Mouse (Mus musculus) limb, embryonic 14.5 days (tissue): Measurements from ENCODE around the gene Olfr711. TPM values are rescaled to one million over a fixed set of nuclear protein-coding genes. Genes with fewer than 3 reads are reported as not detected.
"Not testable (repeated sequence)": the region's sequence is repeated elsewhere in the genome, so short reads cannot be mapped to it uniquely, and the experiment has no call there.

ENCODE experiments used
- ATAC-seq: fragments of 200-750 bp; cut with Nextera tagmentation; 2 replicates; pipeline ENCODE4 v1.8.0; 2017; ENCODE audit warnings: low read depth, moderate number of reproducible peaks, moderate TSS enrichment; ENCODE audit not compliant: low FRiP score
- DNase-seq: peaks from one replicate; pipeline ENCODE4 v3.0.0-alpha.2; 2015; ENCODE audit warnings: low spot score
- H3K27ac ChIP-seq: fragments of 300-500 bp; sonication (generic); replicated peaks from 2 replicates; pipeline ENCODE4 v1.5.1; 2014; ENCODE audit warnings: low read depth, mild to moderate bottlenecking, low read length, moderate library complexity, mixed read lengths
- H3K27me3 ChIP-seq: fragments of 300-500 bp; sonication (generic); 2 replicates; pipeline ENCODE4 v1.6.1; 2014; ENCODE audit warnings: low read length, mixed read lengths; ENCODE audit not compliant: control insufficient read depth, insufficient read depth
- H3K36me3 ChIP-seq: fragments of 300-500 bp; sonication (generic); 2 replicates; pipeline ENCODE4 v1.6.1; 2014; ENCODE audit warnings: mild to moderate bottlenecking, low read length, moderate library complexity, mixed read lengths; ENCODE audit not compliant: control insufficient read depth, insufficient read depth
- H3K4me1 ChIP-seq: fragments of 300-500 bp; sonication (generic); 2 replicates; pipeline ENCODE4 v1.6.1; 2014; ENCODE audit warnings: antibody characterized with exemption, low read length, mixed read lengths; ENCODE audit not compliant: control insufficient read depth, insufficient read depth
- H3K4me2 ChIP-seq: fragments of 300-500 bp; sonication (generic); replicated peaks from 2 replicates; pipeline ENCODE4 v1.6.1; 2014; ENCODE audit warnings: low read depth, mild to moderate bottlenecking, low read length, moderate library complexity; ENCODE audit not compliant: severe bottlenecking
- H3K4me3 ChIP-seq: fragments of 300-500 bp; sonication (generic); replicated peaks from 2 replicates; pipeline ENCODE4 v1.5.1; 2014; ENCODE audit warnings: low read length
- H3K9ac ChIP-seq: fragments of 300-500 bp; sonication (generic); 2 replicates; pipeline ENCODE4 v1.6.1; 2014; ENCODE audit warnings: mild to moderate bottlenecking, low read depth, low read length, moderate library complexity; ENCODE audit not compliant: severe bottlenecking
- H3K9me3 ChIP-seq: fragments of 300-500 bp; sonication (generic); 2 replicates; pipeline ENCODE4 v1.6.1; 2016; ENCODE audit warnings: low read length; ENCODE audit not compliant: control insufficient read depth
- POLR2A ChIP-seq: fragments of 200-500 bp; IDR thresholded peaks from 2 replicates; pipeline ENCODE4 v1.8.0; 2012; ENCODE audit warnings: inconsistent platforms, mild to moderate bottlenecking, moderate library complexity, borderline replicate concordance; ENCODE audit not compliant: insufficient read depth, insufficient read length; ENCODE audit errors: extremely low read depth
- WGBS: fragments of 180-500 bp; shearing (Covaris S2); extraction: QIAGEN DNeasy Blood & Tissue Kit; methylation state at CpG from one replicate; pipeline ENCODE4 v1.1.7; 2014; 5-methylcytosine and 5-hydroxymethylcytosine counted together
- polyA plus RNA-seq, 2 experiments: library from polyadenylated mRNA; depleted of rRNA in 1 of 2; stranded (reverse) in 1 of 2; unstranded in 1 of 2; fragments of >200 nt; fragmentation: Nextera tagmentation in 1 of 2; extraction: Ambion mirVana in 1 of 2; gene quantifications; 2 replicates each; pipeline versions ENCODE4 v1.2.1 to v1.2.3; 2012 to 2014

Gene Olfr711
- polyA plus RNA-seq, 2 experiments, result not detected

GRCm38 (mm10) chr7:106963837-106964236, 11.4 kb downstream of the Olfr711 start, which contains the start of gene Olfr6:
Gene Olfr6, minus strand, starts transcription at chr7:106963937.
- H3K9ac ChIP-seq, result no peak within 1 kb of the TSS
- no peak within 1 kb of the TSS for H3K27ac ChIP-seq
- no peak for TF ChIP-seq POLR2A
- WGBS, result 71% methylated on average over 1 of the region's 1 CpGs
- no peak for DNase-seq
- no peaks in the 10 kb centered on the region for H3K27me3 ChIP-seq
- H3K4me2 ChIP-seq, result no peak within 1 kb of the TSS
- no peaks in the 10 kb centered on the region for H3K9me3 ChIP-seq
- no peaks in the 10 kb centered on the region for H3K4me1 ChIP-seq
- no peaks in the 10 kb centered on the region for H3K36me3 ChIP-seq
- ATAC-seq, result no peak
- no peak within 1 kb of the TSS for H3K4me3 ChIP-seq

DNA sequence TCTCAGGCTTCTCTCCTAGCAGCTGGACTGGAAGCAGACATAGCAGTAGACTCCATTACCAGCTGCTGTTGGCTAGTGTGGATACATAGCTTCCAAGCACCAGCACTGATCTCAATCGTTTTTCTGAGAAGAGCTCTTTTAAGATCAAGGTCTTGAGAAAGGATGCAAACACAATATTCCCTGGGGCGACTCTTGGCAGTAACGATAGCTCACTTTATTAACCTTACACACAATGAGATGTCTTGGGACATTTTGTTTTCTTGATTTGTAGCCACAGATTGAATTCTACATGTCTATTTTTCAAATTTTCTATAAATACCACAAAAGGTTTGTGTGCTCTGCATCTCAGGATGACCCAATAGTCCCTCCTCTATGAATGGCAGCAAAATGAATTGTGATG, 27.0 kb downstream of the Olfr711 start, which contains the start of gene Olfr710:
Olfr710 (minus strand) TSS at position 101 of the 400 bp plus-strand sequence.
- no peaks in the 10 kb centered on the region for H3K4me1 ChIP-seq
- no peak within 1 kb of the TSS for H3K9ac ChIP-seq
- no peak for DNase-seq

GRCm38 (mm10) chr7:106932119-106932518, 43.1 kb downstream of the Olfr711 start, which contains the start of gene Olfr709-ps1:
Gene Olfr709-ps1, minus strand, starts transcription at chr7:106932219.
- H3K4me2 ChIP-seq, result no peak within 1 kb of the TSS
- no peaks in the 10 kb centered on the region for H3K36me3 ChIP-seq
- H3K4me3 ChIP-seq, result no peak within 1 kb of the TSS
- no peak for TF ChIP-seq POLR2A
- ATAC-seq, result no peak
- no peaks in the 10 kb centered on the region for H3K4me1 ChIP-seq
- H3K9ac ChIP-seq, result no peak within 1 kb of the TSS
- no peak for DNase-seq
- H3K27me3 ChIP-seq, result no peaks in the 10 kb centered on the region
- H3K27ac ChIP-seq, result no peak within 1 kb of the TSS
- H3K9me3 ChIP-seq, result no peaks in the 10 kb centered on the region

More for the DNA sequence above, 27.0 kb downstream of the Olfr711 start, which contains the start of gene Olfr710:
- Histone ChIP-seq H3K9me3 (no peaks in the 10 kb centered on the region), H3K27me3 (no peaks in the 10 kb centered on the region), H3K4me2 (no peak within 1 kb of the TSS), H3K4me3 (no peak within 1 kb of the TSS), H3K36me3 (no peaks in the 10 kb centered on the region), H3K27ac (no peak within 1 kb of the TSS)
- no peak for TF ChIP-seq POLR2A
- ATAC-seq, result no peak
- WGBS, result 76% methylated on average over 3 of the region's 3 CpGs

DNA sequence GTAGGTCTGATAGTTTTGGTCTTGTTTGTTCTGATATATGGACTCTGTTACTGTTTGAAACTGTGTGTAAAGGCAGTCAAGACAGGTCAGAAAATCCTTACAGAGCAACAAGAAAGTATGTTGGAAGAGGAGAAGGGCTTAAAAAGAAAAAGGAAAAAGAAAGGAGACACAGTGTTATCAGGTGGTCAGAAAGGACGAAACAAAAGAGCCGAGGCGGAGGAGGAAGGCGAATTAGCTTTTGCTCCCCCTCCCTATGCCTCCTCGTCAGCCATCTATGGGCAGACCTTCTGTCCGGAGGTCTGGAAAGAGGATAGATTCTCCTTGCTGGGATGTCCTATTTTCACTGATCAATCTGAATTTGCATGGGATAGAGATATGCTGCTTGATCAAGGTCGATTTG, 54.3 kb downstream of the Olfr711 start:
- not testable (repeated sequence) for DNase-seq, H3K4me3 ChIP-seq, ATAC-seq, H3K9ac ChIP-seq, H3K4me2 ChIP-seq, H3K36me3 ChIP-seq, H3K9me3 ChIP-seq, H3K27ac ChIP-seq, H3K27me3 ChIP-seq, H3K4me1 ChIP-seq
- WGBS, result 89% methylated on average over 6 of the region's 7 CpGs

Other genes starting within 250 kb of the Olfr711 start
- gene Olfr697, start 233.0 kb downstream of the Olfr711 start, polyA plus RNA-seq (2012; rRNA removed), result not detected in 2 replicates
- gene Olfr697, start 233.0 kb downstream of the Olfr711 start, polyA plus RNA-seq (2014; fragmentation: Nextera tagmentation; extraction: Ambion mirVana), result not detected in 2 replicates
- not detected in 2 replicates for gene Olfr698, start 220.1 kb downstream of the Olfr711 start, polyA plus RNA-seq (2012; rRNA removed)
- gene Olfr698, start 220.1 kb downstream of the Olfr711 start, polyA plus RNA-seq (2014; fragmentation: Nextera tagmentation; extraction: Ambion mirVana), result not detected in 2 replicates
- gene Olfr699, start 182.3 kb downstream of the Olfr711 start, polyA plus RNA-seq (2012; rRNA removed), result not detected in 2 replicates
- gene Olfr699, start 182.3 kb downstream of the Olfr711 start, polyA plus RNA-seq (2014; fragmentation: Nextera tagmentation; extraction: Ambion mirVana), result not detected in 2 replicates
- not detected in 2 replicates for gene Olfr700, start 166.6 kb downstream of the Olfr711 start, polyA plus RNA-seq (2012; rRNA removed)
- not detected in 2 replicates for gene Olfr700, start 166.6 kb downstream of the Olfr711 start, polyA plus RNA-seq (2014; fragmentation: Nextera tagmentation; extraction: Ambion mirVana)
- 0.13 TPM in 1 of 2 replicates, not detected in the other for gene Olfr701, start 161.3 kb downstream of the Olfr711 start, polyA plus RNA-seq (2012; rRNA removed)
- not detected in 2 replicates for gene Olfr701, start 161.3 kb downstream of the Olfr711 start, polyA plus RNA-seq (2014; fragmentation: Nextera tagmentation; extraction: Ambion mirVana)
- gene Olfr702, start 141.6 kb downstream of the Olfr711 start, polyA plus RNA-seq (2012; rRNA removed), result not detected in 2 replicates
- not detected in 2 replicates for gene Olfr702, start 141.6 kb downstream of the Olfr711 start, polyA plus RNA-seq (2014; fragmentation: Nextera tagmentation; extraction: Ambion mirVana)
- not detected in 2 replicates for gene Olfr703, start 132.1 kb downstream of the Olfr711 start, polyA plus RNA-seq (2012; rRNA removed)
- gene Olfr703, start 132.1 kb downstream of the Olfr711 start, polyA plus RNA-seq (2014; fragmentation: Nextera tagmentation; extraction: Ambion mirVana), result not detected in 2 replicates
- gene Olfr704, start 112.3 kb downstream of the Olfr711 start, polyA plus RNA-seq (2012; rRNA removed), result not detected in 2 replicates
- gene Olfr704, start 112.3 kb downstream of the Olfr711 start, polyA plus RNA-seq (2014; fragmentation: Nextera tagmentation; extraction: Ambion mirVana), result not detected in 2 replicates
- gene Olfr705, start 98.6 kb downstream of the Olfr711 start, polyA plus RNA-seq (2012; rRNA removed), result not detected in 2 replicates
- gene Olfr705, start 98.6 kb downstream of the Olfr711 start, polyA plus RNA-seq (2014; fragmentation: Nextera tagmentation; extraction: Ambion mirVana), result not detected in 2 replicates
- gene Olfr706, start 87.3 kb downstream of the Olfr711 start, polyA plus RNA-seq (2012; rRNA removed), result not detected in 2 replicates
- gene Olfr706, start 87.3 kb downstream of the Olfr711 start, polyA plus RNA-seq (2014; fragmentation: Nextera tagmentation; extraction: Ambion mirVana), result not detected in 2 replicates
- gene Olfr707, start 74.2 kb downstream of the Olfr711 start, polyA plus RNA-seq (2012; rRNA removed), result not detected in 2 replicates
- gene Olfr707, start 74.2 kb downstream of the Olfr711 start, polyA plus RNA-seq (2014; fragmentation: Nextera tagmentation; extraction: Ambion mirVana), result not detected in 2 replicates
- gene Olfr1532-ps1, start 67.5 kb downstream of the Olfr711 start, polyA plus RNA-seq (2012; rRNA removed), result not detected in 2 replicates
- gene Olfr1532-ps1, start 67.5 kb downstream of the Olfr711 start, polyA plus RNA-seq (2014; fragmentation: Nextera tagmentation; extraction: Ambion mirVana), result not detected in 2 replicates
- not detected in 2 replicates for gene Olfr709-ps1, start 43.2 kb downstream of the Olfr711 start, polyA plus RNA-seq (2012; rRNA removed)
- not detected in 2 replicates for gene Olfr709-ps1, start 43.2 kb downstream of the Olfr711 start, polyA plus RNA-seq (2014; fragmentation: Nextera tagmentation; extraction: Ambion mirVana)
- gene Olfr710, start 27.1 kb downstream of the Olfr711 start, polyA plus RNA-seq (2012; rRNA removed), result not detected in 2 replicates
- gene Olfr710, start 27.1 kb downstream of the Olfr711 start, polyA plus RNA-seq (2014; fragmentation: Nextera tagmentation; extraction: Ambion mirVana), result not detected in 2 replicates
- not detected in 2 replicates for gene Olfr6, start 11.5 kb downstream of the Olfr711 start, polyA plus RNA-seq (2012; rRNA removed)
- gene Olfr6, start 11.5 kb downstream of the Olfr711 start, polyA plus RNA-seq (2014; fragmentation: Nextera tagmentation; extraction: Ambion mirVana), result not detected in 2 replicates
- gene Olfr2, start 30.6 kb upstream of the Olfr711 start, polyA plus RNA-seq (2012; rRNA removed), result not detected in 2 replicates
- not detected in 2 replicates for gene Olfr2, start 30.6 kb upstream of the Olfr711 start, polyA plus RNA-seq (2014; fragmentation: Nextera tagmentation; extraction: Ambion mirVana)
- gene Olfr713, start 55.7 kb upstream of the Olfr711 start, polyA plus RNA-seq (2012; rRNA removed), result not detected in 2 replicates
- gene Olfr713, start 55.7 kb upstream of the Olfr711 start, polyA plus RNA-seq (2014; fragmentation: Nextera tagmentation; extraction: Ambion mirVana), result not detected in 2 replicates
- not detected in 2 replicates for gene Olfr714, start 95.5 kb upstream of the Olfr711 start, polyA plus RNA-seq (2012; rRNA removed)
- gene Olfr714, start 95.5 kb upstream of the Olfr711 start, polyA plus RNA-seq (2014; fragmentation: Nextera tagmentation; extraction: Ambion mirVana), result not detected in 2 replicates
- not detected in 2 replicates for gene Olfr17, start 117.8 kb upstream of the Olfr711 start, polyA plus RNA-seq (2012; rRNA removed)
- not detected in 2 replicates for gene Olfr17, start 117.8 kb upstream of the Olfr711 start, polyA plus RNA-seq (2014; fragmentation: Nextera tagmentation; extraction: Ambion mirVana)
- not detected in 2 replicates for gene Olfr715b, start 134.9 kb upstream of the Olfr711 start, polyA plus RNA-seq (2012; rRNA removed)
- not detected in 2 replicates for gene Olfr715b, start 134.9 kb upstream of the Olfr711 start, polyA plus RNA-seq (2014; fragmentation: Nextera tagmentation; extraction: Ambion mirVana)
- not detected in 2 replicates for gene Olfr715, start 155.6 kb upstream of the Olfr711 start, polyA plus RNA-seq (2012; rRNA removed)
- gene Olfr715, start 155.6 kb upstream of the Olfr711 start, polyA plus RNA-seq (2014; fragmentation: Nextera tagmentation; extraction: Ambion mirVana), result not detected in 2 replicates
- gene Olfr716, start 162.9 kb upstream of the Olfr711 start, polyA plus RNA-seq (2012; rRNA removed), result not detected in 2 replicates
- gene Olfr716, start 162.9 kb upstream of the Olfr711 start, polyA plus RNA-seq (2014; fragmentation: Nextera tagmentation; extraction: Ambion mirVana), result not detected in 2 replicates
- 0.05 TPM in 1 of 2 replicates, not detected in the other for gene Nlrp14, start 191.5 kb upstream of the Olfr711 start, polyA plus RNA-seq (2012; rRNA removed)
- not detected in 2 replicates for gene Nlrp14, start 191.5 kb upstream of the Olfr711 start, polyA plus RNA-seq (2014; fragmentation: Nextera tagmentation; extraction: Ambion mirVana)
- gene Rbmxl2, start 234.0 kb upstream of the Olfr711 start, polyA plus RNA-seq (2012; rRNA removed), result not detected in 2 replicates
- gene Rbmxl2, start 234.0 kb upstream of the Olfr711 start, polyA plus RNA-seq (2014; fragmentation: Nextera tagmentation; extraction: Ambion mirVana), result not detected in 2 replicates